Comparison of ENCODE assay signal across 33 mouse cellular contexts in genomic region chr19:11533421-11533820, GRCm38 (mm10). TPM values are rescaled to one million over a fixed set of nuclear protein-coding genes. Genes with fewer than 3 reads are reported as not detected.
DNase-seq lines count a peak whose midpoint lies in the region; ATAC-seq and TF ChIP-seq lines count a peak whose summit lies in the region.
"Had no signal": no experiment of that assay in that cellular context is flagged by ENCODE, and none has a peak within 500 bp of the region (broad histone marks: within the 10 kb centered on the region; RNA-seq: fewer than 3 reads in every experiment).

No protein-coding gene starts in this region.

- H3K36me3 ChIP-seq in G1E (replicated peaks): no peaks in the 10 kb centered on the region
- H3K36me3 ChIP-seq: embryonic facial prominence, embryonic 10.5 days; embryonic facial prominence, embryonic 15.5 days; hindbrain, embryonic 12.5 days; liver, embryonic 12.5 days; neural tube, embryonic 12.5 days had no signal

- DNase-seq in G1E (ENCODE audit: low spot score): no peak
- no peak for DNase-seq in left cerebral cortex, adult 2 months (ENCODE audit: extremely low spot score in 1 of 2, low spot score in 2 of 2)
- no peak for DNase-seq in cerebellum, adult 11-12 months
- no peak for DNase-seq in gastrocnemius, postnatal 25 days
- no peak for DNase-seq in layer of hippocampus, adult 8-10 months (ENCODE audit: low spot score in 2 of 2)
- DNase-seq: adrenal gland, postnatal 14 days; B cell, adult 2 months; cerebellum, adult 2 months; gastrocnemius, postnatal 10 days; kidney, adult 8-10 months; kidney, postnatal 10 days; left cerebral cortex, postnatal 4 days; liver, postnatal 0 days; midbrain, embryonic 14.5 days; thymus, postnatal 4 days had no signal

- ATAC-seq in G1E (ENCODE audit: extremely low read depth, insufficient number of reproducible peaks, low FRiP score, poor library complexity, severe bottlenecking): peak; percentile 49
- 0 out of 2 replicates have a peak, but pooled peaks have one; percentile 52 for ATAC-seq in common myeloid progenitor, adult 5-6 weeks (replicated peaks; ENCODE audit: low read depth, poor library complexity, severe bottlenecking)
- peak; percentile 43; the same call in 1 of the 2 replicates for ATAC-seq in megakaryocyte, adult 5-6 weeks (ENCODE audit: poor library complexity, severe bottlenecking)
- ATAC-seq: forebrain, embryonic 13.5 days; hindbrain, postnatal 0 days; intestine, embryonic 16.5 days; liver, embryonic 12.5 days; liver, postnatal 0 days; Patski had no signal

- H3K4me1 ChIP-seq in G1E (ENCODE audit: insufficient read depth, low read depth, low read length): 0 out of 2 replicates have a peak, but pooled peaks cover 4% of the 10 kb centered on the region
- H3K4me1 ChIP-seq: embryonic facial prominence, embryonic 15.5 days; forebrain, embryonic 13.5 days; hindbrain, embryonic 12.5 days; neural tube, embryonic 12.5 days had no signal

- no peak for TF ChIP-seq CTCF in G1E (IDR thresholded peaks at IDR 0.05; ENCODE audit: low read depth, low read length)
- no peak for TF ChIP-seq CTCF in left cerebral cortex, adult 2 months (IDR thresholded peaks at IDR 0.05)

- H3K4me3 ChIP-seq in G1E (ENCODE audit: low read depth, low read length): no peak overlapping the region
- no peak overlapping the region for H3K4me3 ChIP-seq in left cerebral cortex, adult 2 months
- H3K4me3 ChIP-seq: embryonic facial prominence, embryonic 10.5 days; embryonic facial prominence, embryonic 15.5 days; forebrain, embryonic 13.5 days; heart, adult 2 months; hindbrain, embryonic 12.5 days; liver, embryonic 12.5 days; neural tube, embryonic 12.5 days had no signal

- intact Hi-C loops in left cerebral cortex, adult 2 months (cut with DNase I): no loop called here

- H3K9me3 ChIP-seq in G1E (replicated peaks): no peaks in the 10 kb centered on the region
- H3K9me3 ChIP-seq: embryonic facial prominence, embryonic 10.5 days; embryonic facial prominence, embryonic 15.5 days; forebrain, embryonic 13.5 days; hindbrain, embryonic 12.5 days; liver, embryonic 12.5 days; neural tube, embryonic 12.5 days had no signal

- H3K27me3 ChIP-seq in G1E (ENCODE audit: insufficient read depth, low read length): peaks cover 9% of the 10 kb centered on the region; the same call in 1 of the 2 replicates
- H3K27me3 ChIP-seq: CH12.LX; embryonic facial prominence, embryonic 15.5 days; forebrain, embryonic 13.5 days; hindbrain, embryonic 12.5 days; liver, embryonic 12.5 days; neural tube, embryonic 12.5 days had no signal

- no peak overlapping the region for H3K27ac ChIP-seq in left cerebral cortex, adult 2 months
- H3K27ac ChIP-seq: embryonic facial prominence, embryonic 10.5 days; embryonic facial prominence, embryonic 15.5 days; forebrain, embryonic 13.5 days; heart, adult 2 months; hindbrain, embryonic 12.5 days; hindbrain, postnatal 0 days; liver, embryonic 12.5 days; neural tube, embryonic 12.5 days had no signal

RNA-seq across cellular contexts. Expression of gene Ms4a4d, which starts 3.2 kb away (rescaled TPM):
- not detected in 2 replicates for total RNA-seq in G1E (2014; fragmentation: Nextera tagmentation)
- 0.16 TPM in 1 of 2 replicates, not detected in the other for total RNA-seq in G1E (2017)
- polyA plus RNA-seq in G1E (2012): not detected in 2 replicates
- not detected in 2 replicates for total RNA-seq in common myeloid progenitor, adult 5-6 weeks (2017)
- total RNA-seq in megakaryocyte, adult 5-6 weeks (2015): 0.21 and 0.54 TPM in 2 replicates
- 0.53 TPM in 1 of 2 replicates, not detected in the other for total RNA-seq in megakaryocyte, adult 5-6 weeks (2017)
- total RNA-seq in left cerebral cortex, adult 2 months (2021): not detected
- 1 to 10 TPM; 3.0 to 3.9 TPM for total RNA-seq in gastrocnemius, postnatal 25 days (2021)
- total RNA-seq in layer of hippocampus, adult 8-10 months (2022): not detected
- total RNA-seq: CH12.LX; hindbrain, postnatal 0 days; layer of hippocampus, postnatal 25 days; left cerebral cortex, postnatal 4 days had no signal
- polyA plus RNA-seq: forebrain, embryonic 13.5 days; hindbrain, embryonic 12.5 days; hindbrain, postnatal 0 days; midbrain, embryonic 14.5 days; neural tube, embryonic 12.5 days had no signal

RNA-seq across cellular contexts. Expression of gene Ms4a6b, which starts 17.1 kb away (rescaled TPM):
- 0.23 TPM in 1 of 2 replicates, not detected in the other for total RNA-seq in G1E (2014; fragmentation: Nextera tagmentation)
- 2.5 and 3.1 TPM in 2 replicates for total RNA-seq in G1E (2017)
- 0.21 TPM in 1 of 2 replicates, not detected in the other for polyA plus RNA-seq in G1E (2012)
- total RNA-seq in common myeloid progenitor, adult 5-6 weeks (2017): 13.9 and 26.6 TPM in 2 replicates
- 242 and 270 TPM in 2 replicates for total RNA-seq in megakaryocyte, adult 5-6 weeks (2015)
- 138 and 141 TPM in 2 replicates for total RNA-seq in megakaryocyte, adult 5-6 weeks (2017)
- 1 to 10 TPM; 1.7 to 2.9 TPM for total RNA-seq in left cerebral cortex, adult 2 months (2021)
- total RNA-seq in gastrocnemius, postnatal 25 days (2021): 1 to 10 TPM; 1.9 to 4.3 TPM
- total RNA-seq in layer of hippocampus, adult 8-10 months (2022): 1 to 10 TPM in 3 of 4 experiments, under 1 TPM in 1; 0.94 to 3.3 (median 2.2) TPM
- total RNA-seq: ES-E14 had no signal
- polyA plus RNA-seq: Patski had no signal

RNA-seq across cellular contexts. Expression of gene Gm8369, which starts 47.7 kb away (rescaled TPM):
- 1.4 and 2.1 TPM in 2 replicates for total RNA-seq in G1E (2014; fragmentation: Nextera tagmentation)
- total RNA-seq in G1E (2017): 0.87 and 0.98 TPM in 2 replicates
- polyA plus RNA-seq in G1E (2012): not detected in 2 replicates
- 1.7 and 2.1 TPM in 2 replicates for total RNA-seq in common myeloid progenitor, adult 5-6 weeks (2017)
- 16.9 and 21.9 TPM in 2 replicates for total RNA-seq in megakaryocyte, adult 5-6 weeks (2015)
- 10.4 and 12.3 TPM in 2 replicates for total RNA-seq in megakaryocyte, adult 5-6 weeks (2017)
- total RNA-seq in left cerebral cortex, adult 2 months (2021): 1 to 10 TPM; 1.3 to 1.5 TPM
- not detected for total RNA-seq in gastrocnemius, postnatal 25 days (2021)
- total RNA-seq in layer of hippocampus, adult 8-10 months (2022): under 1 TPM; 0.21 to 0.72 (median 0.54) TPM
- total RNA-seq: ES-E14; hindbrain, postnatal 0 days had no signal
- polyA plus RNA-seq: cerebellum, adult 2 months; embryonic facial prominence, embryonic 10.5 days; forebrain, embryonic 13.5 days; heart, embryonic 14.5 days; hindbrain, embryonic 12.5 days; hindbrain, postnatal 0 days; intestine, embryonic 16.5 days; liver, embryonic 12.5 days; lung, embryonic 16.5 days; midbrain, embryonic 14.5 days; neural tube, embryonic 12.5 days; Patski; stomach, embryonic 14.5 days had no signal
